Mouse (Mus musculus): ENCODE data around the gene Itpr3. TPM values are rescaled to one million over a fixed set of nuclear protein-coding genes. Genes with fewer than 3 reads are reported as not detected.
A peak's percentile ranks its signal among the peaks of the same experiment; 100 is the strongest.

Gene Itpr3
- total RNA-seq, 1 experiment, result 44.1 TPM

GRCm38 (mm10) chr17:27074236-27074635 lies 17.1 kb downstream of the Itpr3 start:
- H3K9me3 ChIP-seq (ENCODE audit: control insufficient read depth, insufficient read depth, low read depth, low read length), result no peaks in the 10 kb centered on the region
- peaks cover 5% of the 10 kb centered on the region; the same call in 1 of the 2 replicates for H3K36me3 ChIP-seq (ENCODE audit: control insufficient read depth, insufficient read depth, low read length, poor library complexity, severe bottlenecking)
- TF ChIP-seq ZC3H11A (IDR thresholded peaks at IDR 0.05; ENCODE audit: borderline replicate concordance, low read depth, low read length) (no peak), HCFC1 (IDR thresholded peaks at IDR 0.05; ENCODE audit: borderline replicate concordance, insufficient read depth, low read length) (no peak), MAFK (IDR thresholded peaks at IDR 0.05; ENCODE audit: insufficient read depth, low read depth, low read length) (no peak), ZNF384 (IDR thresholded peaks at IDR 0.05; ENCODE audit: low read depth, low read length) (no peak), CHD2 (IDR thresholded peaks at IDR 0.05; ENCODE audit: low read depth, low read length) (no peak)
- H3K9ac ChIP-seq (ENCODE audit: insufficient read depth, low read depth, low read length, poor library complexity, severe bottlenecking), result no peak overlapping the region
- H3K4me1 ChIP-seq (ENCODE audit: control insufficient read depth in 2 of 2, insufficient read depth in 2 of 2, low read length in 2 of 2, poor library complexity in 1 of 2), result peaks cover 0 to 23% of the 10 kb centered on the region in 2 experiments; a peak in 3 of 4 replicates
- no peak overlapping the region for H3K27ac ChIP-seq (ENCODE audit: insufficient read depth, low read depth, low read length, poor library complexity, severe bottlenecking)
- DNase-seq (ENCODE audit: low read depth, low spot score), result no peak
- in situ Hi-C loops (cut with MboI; ENCODE audit: low sequenced_read_pairs in 2 of 2, unreplicated experiment in 2 of 2), result no loop called here
- no peak overlapping the region for H3K4me3 ChIP-seq (ENCODE audit: insufficient read depth in 1 of 2, low read depth in 1 of 2, low read length in 2 of 2, poor library complexity in 1 of 2, severe bottlenecking in 1 of 2)

GRCm38 (mm10) chr17:27074849-27075745 lies 18.0 kb downstream of the Itpr3 start:
- Histone ChIP-seq H3K9ac (ENCODE audit: insufficient read depth, low read depth, low read length, poor library complexity, severe bottlenecking) (no peak overlapping the region), H3K36me3 (ENCODE audit: control insufficient read depth, insufficient read depth, low read length, poor library complexity, severe bottlenecking) (peaks cover 5% of the 10 kb centered on the region; the same call in 1 of the 2 replicates), H3K9me3 (ENCODE audit: control insufficient read depth, insufficient read depth, low read depth, low read length) (no peaks in the 10 kb centered on the region), H3K27ac (ENCODE audit: insufficient read depth, low read depth, low read length, poor library complexity, severe bottlenecking) (no peak overlapping the region), H3K4me3 (ENCODE audit: insufficient read depth in 1 of 2, low read depth in 1 of 2, low read length in 2 of 2, poor library complexity in 1 of 2, severe bottlenecking in 1 of 2) (no peak overlapping the region), H3K4me1 (ENCODE audit: control insufficient read depth in 2 of 2, insufficient read depth in 2 of 2, low read length in 2 of 2, poor library complexity in 1 of 2) (peaks cover 0 to 20% of the 10 kb centered on the region in 2 experiments; a peak in 2 of 4 replicates)
- TF ChIP-seq ZC3H11A (IDR thresholded peaks at IDR 0.05; ENCODE audit: borderline replicate concordance, low read depth, low read length), result no peak
- TF ChIP-seq MAFK (IDR thresholded peaks at IDR 0.05; ENCODE audit: insufficient read depth, low read depth, low read length), result no peak
- no peak for TF ChIP-seq ZNF384 (IDR thresholded peaks at IDR 0.05; ENCODE audit: low read depth, low read length)
- no peak for TF ChIP-seq HCFC1 (IDR thresholded peaks at IDR 0.05; ENCODE audit: borderline replicate concordance, insufficient read depth, low read length)
- no peak for TF ChIP-seq CHD2 (IDR thresholded peaks at IDR 0.05; ENCODE audit: low read depth, low read length)
- in situ Hi-C loops (cut with MboI; ENCODE audit: low sequenced_read_pairs in 2 of 2, unreplicated experiment in 2 of 2), result no loop called here
- DNase-seq (ENCODE audit: low read depth, low spot score), result no peak

- Histone ChIP-seq H3K4me3 (ENCODE audit: insufficient read depth in 1 of 2, low read depth in 1 of 2, low read length in 2 of 2, poor library complexity in 1 of 2, severe bottlenecking in 1 of 2) (no peak overlapping the region), H3K9ac (ENCODE audit: insufficient read depth, low read depth, low read length, poor library complexity, severe bottlenecking) (no peak overlapping the region), H3K27ac (ENCODE audit: insufficient read depth, low read depth, low read length, poor library complexity, severe bottlenecking) (no peak overlapping the region), H3K9me3 (ENCODE audit: control insufficient read depth, insufficient read depth, low read depth, low read length) (no peaks in the 10 kb centered on the region), H3K4me1 (ENCODE audit: control insufficient read depth in 2 of 2, insufficient read depth in 2 of 2, low read length in 2 of 2, poor library complexity in 1 of 2) (peaks cover 0 to 21% of the 10 kb centered on the region in 2 experiments; a peak in 3 of 4 replicates), H3K36me3 (ENCODE audit: control insufficient read depth, insufficient read depth, low read length, poor library complexity, severe bottlenecking) (peaks cover 5% of the 10 kb centered on the region; the same call in 1 of the 2 replicates)
- no peak for DNase-seq (ENCODE audit: low read depth, low spot score)
- in situ Hi-C loops (cut with MboI; ENCODE audit: low sequenced_read_pairs in 2 of 2, unreplicated experiment in 2 of 2), result no loop called here
- no peak for TF ChIP-seq MAFK (IDR thresholded peaks at IDR 0.05; ENCODE audit: insufficient read depth, low read depth, low read length)
- no peak for TF ChIP-seq CHD2 (IDR thresholded peaks at IDR 0.05; ENCODE audit: low read depth, low read length)
- no peak for TF ChIP-seq ZC3H11A (IDR thresholded peaks at IDR 0.05; ENCODE audit: borderline replicate concordance, low read depth, low read length)
- no peak for TF ChIP-seq ZNF384 (IDR thresholded peaks at IDR 0.05; ENCODE audit: low read depth, low read length)
- TF ChIP-seq HCFC1 (IDR thresholded peaks at IDR 0.05; ENCODE audit: borderline replicate concordance, insufficient read depth, low read length), result no peak
Observed at GRCm38 (mm10) chr17:27077133-27077532, 20.0 kb downstream of the Itpr3 start.

GRCm38 (mm10) chr17:27077920-27078319 lies 20.8 kb downstream of the Itpr3 start:
- no peak overlapping the region for H3K9ac ChIP-seq (ENCODE audit: insufficient read depth, low read depth, low read length, poor library complexity, severe bottlenecking)
- TF ChIP-seq HCFC1 (IDR thresholded peaks at IDR 0.05; ENCODE audit: borderline replicate concordance, insufficient read depth, low read length), result no peak
- TF ChIP-seq ZC3H11A (IDR thresholded peaks at IDR 0.05; ENCODE audit: borderline replicate concordance, low read depth, low read length), result no peak
- TF ChIP-seq ZNF384 (IDR thresholded peaks at IDR 0.05; ENCODE audit: low read depth, low read length), result no peak
- TF ChIP-seq MAFK (IDR thresholded peaks at IDR 0.05; ENCODE audit: insufficient read depth, low read depth, low read length), result 0 out of 2 replicates have a peak, but pooled peaks have one; percentile 21
- no peak for TF ChIP-seq CHD2 (IDR thresholded peaks at IDR 0.05; ENCODE audit: low read depth, low read length)
- H3K4me1 ChIP-seq (ENCODE audit: control insufficient read depth in 2 of 2, insufficient read depth in 2 of 2, low read length in 2 of 2, poor library complexity in 1 of 2), result peaks cover 0 to 23% of the 10 kb centered on the region in 2 experiments; a peak in 3 of 4 replicates
- no peak for DNase-seq (ENCODE audit: low read depth, low spot score)
- in situ Hi-C loops (cut with MboI; ENCODE audit: low sequenced_read_pairs in 2 of 2, unreplicated experiment in 2 of 2), result no loop called here
- no peak overlapping the region for H3K4me3 ChIP-seq (ENCODE audit: insufficient read depth in 1 of 2, low read depth in 1 of 2, low read length in 2 of 2, poor library complexity in 1 of 2, severe bottlenecking in 1 of 2)
- no peak overlapping the region; the same call in 1 of the 2 replicates for H3K27ac ChIP-seq (ENCODE audit: insufficient read depth, low read depth, low read length, poor library complexity, severe bottlenecking)
- H3K36me3 ChIP-seq (ENCODE audit: control insufficient read depth, insufficient read depth, low read length, poor library complexity, severe bottlenecking), result peaks cover 5% of the 10 kb centered on the region; the same call in 1 of the 2 replicates
- no peaks in the 10 kb centered on the region for H3K9me3 ChIP-seq (ENCODE audit: control insufficient read depth, insufficient read depth, low read depth, low read length)

All from ES-E14 (cell line).